Mouse (Mus musculus): ENCODE results near the gene S100a10. TPM values are rescaled to one million over a fixed set of nuclear protein-coding genes. Genes with fewer than 3 reads are reported as not detected.
A peak's percentile ranks its signal among the peaks of the same experiment; 100 is the strongest.
"Not testable (repeated sequence)": the region's sequence is repeated elsewhere in the genome, so short reads cannot be mapped to it uniquely, and the experiment has no call there.

Gene S100a10
- polyA plus RNA-seq, 1 experiment from 2014 or later, result 89.9 TPM

- Histone ChIP-seq H3K4me1 (peaks cover 11% of the 10 kb centered on the region; the same call in 1 of the 2 replicates), H3K9ac (peak within 1 kb of the TSS; percentile 66), H3K9me3 (replicated peaks) (no peaks in the 10 kb centered on the region), H3K4me3 (peak within 1 kb of the TSS; percentile 44), H3K27me3 (no peaks in the 10 kb centered on the region), H3K27ac (no peak within 1 kb of the TSS), H3K4me2 (peak within 1 kb of the TSS; percentile 80), H3K36me3 (ENCODE audit: poor library complexity, severe bottlenecking) (no peaks in the 10 kb centered on the region)
- under 1% methylated on average over 38 of the region's 38 CpGs for WGBS
- peak; percentile 91 for ATAC-seq
These were observed 34.3 kb upstream of the S100a10 start, which contains the start of gene S100a11 for GRCm38 (mm10) chr3:93520330-93521193. S100a11 (plus strand) TSS chr3:93520488.

- Histone ChIP-seq H3K27ac (no peak overlapping the region), H3K9me3 (replicated peaks) (no peaks in the 10 kb centered on the region), H3K4me3 (no peak overlapping the region), H3K4me1 (peaks cover 11% of the 10 kb centered on the region; the same call in 1 of the 2 replicates), H3K9ac (no peak overlapping the region), H3K36me3 (ENCODE audit: poor library complexity, severe bottlenecking) (no peaks in the 10 kb centered on the region), H3K27me3 (no peaks in the 10 kb centered on the region), H3K4me2 (peak overlapping the region; percentile 80; the same call in 1 of the 2 replicates)
- 88% methylated on average over 8 of the region's 8 CpGs for WGBS
- ATAC-seq, result no peak
These were observed 33.3 kb upstream of the S100a10 start for GRCm38 (mm10) chr3:93521462-93522057.

GRCm38 (mm10) chr3:93522611-93523010, 32.3 kb upstream of the S100a10 start:
- Histone ChIP-seq H3K9ac (no peak overlapping the region), H3K9me3 (replicated peaks) (no peaks in the 10 kb centered on the region), H3K4me2 (no peak overlapping the region), H3K27ac (no peak overlapping the region), H3K36me3 (ENCODE audit: poor library complexity, severe bottlenecking) (no peaks in the 10 kb centered on the region), H3K4me1 (peaks cover 11% of the 10 kb centered on the region; the same call in 1 of the 2 replicates), H3K4me3 (no peak overlapping the region), H3K27me3 (no peaks in the 10 kb centered on the region)
- no peak for ATAC-seq
- 45% methylated on average over 7 of the region's 7 CpGs for WGBS

- H3K9ac ChIP-seq, result no peak overlapping the region
- no peaks in the 10 kb centered on the region for H3K36me3 ChIP-seq (ENCODE audit: poor library complexity, severe bottlenecking)
- WGBS, result 83% methylated on average over 3 of the region's 3 CpGs
- H3K27me3 ChIP-seq, result no peaks in the 10 kb centered on the region
- no peak overlapping the region for H3K4me2 ChIP-seq
- H3K4me3 ChIP-seq, result no peak overlapping the region
- no peak overlapping the region for H3K27ac ChIP-seq
- no peaks in the 10 kb centered on the region for H3K9me3 ChIP-seq (replicated peaks)
- no peak for ATAC-seq
- H3K4me1 ChIP-seq, result no peaks in the 10 kb centered on the region
These were observed 27.6 kb upstream of the S100a10 start for GRCm38 (mm10) chr3:93527300-93527699.

- H3K9me3 ChIP-seq (replicated peaks), result no peaks in the 10 kb centered on the region
- no peaks in the 10 kb centered on the region for H3K36me3 ChIP-seq (ENCODE audit: poor library complexity, severe bottlenecking)
- H3K4me2 ChIP-seq, result no peak overlapping the region
- no peak for ATAC-seq
- H3K9ac ChIP-seq, result no peak overlapping the region
- H3K27me3 ChIP-seq, result no peaks in the 10 kb centered on the region
- no peaks in the 10 kb centered on the region for H3K4me1 ChIP-seq
- 84% methylated on average over 5 of the region's 5 CpGs for WGBS
- no peak overlapping the region for H3K27ac ChIP-seq
- H3K4me3 ChIP-seq, result no peak overlapping the region
These were observed 26.1 kb upstream of the S100a10 start for GRCm38 (mm10) chr3:93528807-93529206.

GRCm38 (mm10) chr3:93537068-93537576, 17.8 kb upstream of the S100a10 start:
- no peak for ATAC-seq
- no peak overlapping the region for H3K4me2 ChIP-seq
- no peaks in the 10 kb centered on the region for H3K27me3 ChIP-seq
- no peak overlapping the region for H3K4me3 ChIP-seq
- no peak overlapping the region for H3K27ac ChIP-seq
- no peaks in the 10 kb centered on the region for H3K4me1 ChIP-seq
- no peak overlapping the region for H3K9ac ChIP-seq
- H3K36me3 ChIP-seq (ENCODE audit: poor library complexity, severe bottlenecking), result no peaks in the 10 kb centered on the region
- WGBS, result 75% methylated on average over 2 of the region's 2 CpGs
- no peaks in the 10 kb centered on the region for H3K9me3 ChIP-seq (replicated peaks)

GRCm38 (mm10) chr3:93538486-93538885, 16.4 kb upstream of the S100a10 start:
- H3K4me3 ChIP-seq, result no peak overlapping the region
- ATAC-seq, result no peak
- no peaks in the 10 kb centered on the region for H3K4me1 ChIP-seq
- H3K36me3 ChIP-seq (ENCODE audit: poor library complexity, severe bottlenecking), result no peaks in the 10 kb centered on the region
- no peaks in the 10 kb centered on the region for H3K27me3 ChIP-seq
- H3K27ac ChIP-seq, result no peak overlapping the region
- H3K4me2 ChIP-seq, result no peak overlapping the region
- 86% methylated on average over 2 of the region's 2 CpGs for WGBS
- H3K9ac ChIP-seq, result no peak overlapping the region
- no peaks in the 10 kb centered on the region for H3K9me3 ChIP-seq (replicated peaks)

- no peak overlapping the region for H3K27ac ChIP-seq
- H3K4me1 ChIP-seq, result no peaks in the 10 kb centered on the region
- H3K36me3 ChIP-seq (ENCODE audit: poor library complexity, severe bottlenecking), result no peaks in the 10 kb centered on the region
- no peaks in the 10 kb centered on the region for H3K27me3 ChIP-seq
- H3K4me3 ChIP-seq, result no peak overlapping the region
- no peak for ATAC-seq
- H3K9ac ChIP-seq, result no peak overlapping the region
- WGBS, result 65% methylated on average over 2 of the region's 2 CpGs
- no peaks in the 10 kb centered on the region for H3K9me3 ChIP-seq (replicated peaks)
- no peak overlapping the region for H3K4me2 ChIP-seq
These were observed 13.4 kb upstream of the S100a10 start for GRCm38 (mm10) chr3:93541501-93541900.

GRCm38 (mm10) chr3:93544170-93544569, 10.7 kb upstream of the S100a10 start:
- H3K9me3 ChIP-seq (replicated peaks); H3K4me2 ChIP-seq; H3K27me3 ChIP-seq; H3K36me3 ChIP-seq (ENCODE audit: poor library complexity, severe bottlenecking); H3K4me1 ChIP-seq; H3K9ac ChIP-seq; H3K4me3 ChIP-seq; ATAC-seq; H3K27ac ChIP-seq: not testable (repeated sequence)
- WGBS, result 78% methylated on average over 6 of the region's 6 CpGs

GRCm38 (mm10) chr3:93547099-93547648, 7.7 kb upstream of the S100a10 start:
- 30% methylated on average over 7 of the region's 7 CpGs for WGBS
- Histone ChIP-seq H3K36me3 (ENCODE audit: poor library complexity, severe bottlenecking) (no peaks in the 10 kb centered on the region), H3K27me3 (no peaks in the 10 kb centered on the region), H3K9me3 (replicated peaks) (no peaks in the 10 kb centered on the region), H3K4me1 (no peaks in the 10 kb centered on the region), H3K4me2 (no peak overlapping the region), H3K9ac (no peak overlapping the region), H3K27ac (no peak overlapping the region), H3K4me3 (no peak overlapping the region)
- peak; percentile 38; the same call in 1 of the 2 replicates for ATAC-seq

GRCm38 (mm10) chr3:93547749-93548540, 6.9 kb upstream of the S100a10 start:
- ATAC-seq, result no peak
- Histone ChIP-seq H3K4me3 (no peak overlapping the region), H3K27me3 (no peaks in the 10 kb centered on the region), H3K4me1 (no peaks in the 10 kb centered on the region), H3K36me3 (ENCODE audit: poor library complexity, severe bottlenecking) (no peaks in the 10 kb centered on the region), H3K27ac (no peak overlapping the region), H3K9me3 (replicated peaks) (no peaks in the 10 kb centered on the region), H3K4me2 (no peak overlapping the region), H3K9ac (no peak overlapping the region)
- WGBS, result 83% methylated on average over 20 of the region's 20 CpGs

Measured in forebrain, embryonic 13.5 days (tissue).